Mouse (Mus musculus) embryonic facial prominence, embryonic 13.5 days (tissue): Measurements from ENCODE around the gene Vamp8. TPM values are rescaled to one million over a fixed set of nuclear protein-coding genes. Genes with fewer than 3 reads are reported as not detected.
A peak's percentile ranks its signal among the peaks of the same experiment; 100 is the strongest.

Experiments
- ATAC-seq: fragments of 200-750 bp; cut with Nextera tagmentation; 2 replicates; pipeline ENCODE4 v1.8.0; 2017; ENCODE audit warnings: low read depth; ENCODE audit not compliant: insufficient number of reproducible peaks, insufficient read depth, low FRiP score, low TSS enrichment
- H3K27ac ChIP-seq: fragments of 300-500 bp; sonication (generic); 2 replicates; pipeline ENCODE4 v1.5.1; 2015; ENCODE audit warnings: moderate library complexity, mild to moderate bottlenecking, inconsistent platforms
- H3K27me3 ChIP-seq: fragments of 300-500 bp; sonication (generic); 2 replicates; pipeline ENCODE4 v1.6.1; 2015; ENCODE audit warnings: mild to moderate bottlenecking, inconsistent platforms
- H3K36me3 ChIP-seq: fragments of 300-500 bp; sonication (generic); 2 replicates; pipeline ENCODE4 v1.6.1; 2015; ENCODE audit warnings: mild to moderate bottlenecking, inconsistent platforms
- H3K4me1 ChIP-seq: fragments of 300-500 bp; sonication (generic); 2 replicates; pipeline ENCODE4 v1.6.1; 2015; ENCODE audit warnings: inconsistent platforms
- H3K4me2 ChIP-seq: fragments of 300-500 bp; sonication (generic); 2 replicates; pipeline ENCODE4 v1.6.1; 2015; ENCODE audit warnings: moderate library complexity, mild to moderate bottlenecking, inconsistent platforms
- H3K4me3 ChIP-seq: fragments of 300-500 bp; sonication (generic); 2 replicates; pipeline ENCODE4 v1.5.1; 2015; ENCODE audit warnings: mild to moderate bottlenecking, inconsistent platforms
- H3K9ac ChIP-seq: fragments of 300-500 bp; sonication (generic); 2 replicates; pipeline ENCODE4 v1.6.1; 2015; ENCODE audit warnings: mild to moderate bottlenecking, inconsistent platforms
- H3K9me3 ChIP-seq: fragments of 300-500 bp; sonication (generic); 2 replicates; pipeline ENCODE4 v1.6.1; 2016; ENCODE audit warnings: inconsistent platforms
- WGBS: fragments of 180-500 bp; shearing (Covaris S2); methylation state at CpG from one replicate; pipeline ENCODE4 v1.1.7; 2015; ENCODE audit warnings: mixed read lengths; 5-methylcytosine and 5-hydroxymethylcytosine counted together
- polyA plus RNA-seq: library from polyadenylated mRNA; unstranded; fragments of >200 nt; fragmentation: Nextera tagmentation; extraction: Ambion mirVana; gene quantifications from 2 replicates; pipeline ENCODE4 v1.2.1, GENCODE M21; 2015

Gene Vamp8
- polyA plus RNA-seq, 1 experiment from 2014 or later: 135 TPM

- H3K9ac ChIP-seq: no peak overlapping the region
- 77% methylated on average over 10 of the region's 10 CpGs for WGBS
- H3K4me3 ChIP-seq: no peak overlapping the region
- H3K27ac ChIP-seq: no peak overlapping the region
- no peak for ATAC-seq
- no peaks in the 10 kb centered on the region for H3K27me3 ChIP-seq
- no peaks in the 10 kb centered on the region for H3K36me3 ChIP-seq
- H3K4me2 ChIP-seq: no peak overlapping the region
- no peaks in the 10 kb centered on the region for H3K9me3 ChIP-seq
- no peaks in the 10 kb centered on the region for H3K4me1 ChIP-seq
Observed at GRCm38 (mm10) chr6:72396837-72397251, 6.3 kb upstream of the Vamp8 start.

DNA sequence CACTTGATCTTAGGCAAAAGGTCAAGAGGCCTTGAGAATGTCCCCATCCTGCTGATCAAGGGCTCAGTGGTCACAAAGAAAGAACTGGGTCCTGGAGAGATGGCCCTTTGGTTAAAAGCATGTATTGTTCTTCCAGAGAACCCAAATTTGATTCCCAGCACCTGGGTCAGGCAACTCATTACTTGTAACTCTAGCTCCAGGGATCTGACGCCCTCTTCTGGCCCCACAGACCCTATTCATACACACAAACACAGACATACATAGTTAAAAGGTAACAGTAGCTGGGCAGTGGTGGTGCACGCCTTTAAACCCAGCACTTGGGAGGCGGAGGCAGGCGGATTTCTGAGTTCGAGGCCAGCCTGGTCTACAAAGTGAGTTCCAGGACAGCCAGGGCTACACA lies 1.8 kb upstream of the Vamp8 start:
- no peak for ATAC-seq
- Histone ChIP-seq H3K4me1 (peaks cover 27% of the 10 kb centered on the region), H3K9ac (no peak overlapping the region), H3K4me2 (no peak overlapping the region), H3K4me3 (no peak overlapping the region), H3K27me3 (no peaks in the 10 kb centered on the region), H3K9me3 (no peaks in the 10 kb centered on the region), H3K36me3 (0 out of 2 replicates have a peak, but pooled peaks cover 7% of the 10 kb centered on the region), H3K27ac (no peak overlapping the region)
- 90% methylated on average over 5 of the region's 5 CpGs for WGBS

- Histone ChIP-seq H3K27ac (peak overlapping the region; percentile 94), H3K9me3 (no peaks in the 10 kb centered on the region), H3K4me3 (peak overlapping the region; percentile 62), H3K4me2 (peak overlapping the region; percentile 77), H3K27me3 (no peaks in the 10 kb centered on the region), H3K9ac (peak overlapping the region; percentile 83), H3K4me1 (peaks cover 27% of the 10 kb centered on the region), H3K36me3 (peaks cover 13% of the 10 kb centered on the region)
- WGBS: 16% methylated on average over 12 of the region's 12 CpGs
- ATAC-seq: 0 out of 2 replicates have a peak, but pooled peaks have one; percentile 52
Observed at GRCm38 (mm10) chr6:72390795-72391521, 455 bp upstream of the Vamp8 start.

DNA sequence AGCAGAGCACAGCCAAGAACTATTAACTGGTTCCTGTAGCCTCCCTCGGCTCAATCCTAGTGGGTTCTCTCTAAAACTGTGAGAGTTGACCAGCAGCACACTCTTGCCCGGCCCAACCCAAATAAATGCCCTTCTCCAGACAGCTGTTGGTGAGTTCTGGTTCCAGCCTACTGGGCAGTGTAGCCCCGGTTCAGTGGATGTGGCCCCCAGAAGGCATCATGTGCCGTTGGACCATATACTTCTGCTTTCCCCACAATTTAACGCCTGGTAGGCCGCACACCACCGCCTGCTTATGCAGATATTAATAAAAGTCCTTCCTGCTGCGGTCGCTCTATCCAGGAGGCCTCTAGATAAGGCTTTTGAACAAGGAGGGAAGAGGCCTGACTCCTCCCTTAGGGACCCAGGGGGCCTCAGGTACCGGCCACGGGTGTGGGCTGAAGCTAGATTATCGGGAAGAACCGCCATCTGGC lies 997 bp downstream of the Vamp8 start:
- peak overlapping the region; percentile 94 for H3K27ac ChIP-seq
- peak overlapping the region; percentile 83 for H3K9ac ChIP-seq
- H3K4me3 ChIP-seq: peak overlapping the region; percentile 62
- ATAC-seq: no peak
- no peaks in the 10 kb centered on the region for H3K9me3 ChIP-seq
- peak overlapping the region; percentile 77 for H3K4me2 ChIP-seq
- H3K27me3 ChIP-seq: no peaks in the 10 kb centered on the region
- WGBS: 23% methylated on average over 13 of the region's 13 CpGs
- peaks cover 26% of the 10 kb centered on the region for H3K36me3 ChIP-seq
- peaks cover 27% of the 10 kb centered on the region for H3K4me1 ChIP-seq

GRCm38 (mm10) chr6:72388791-72389329 lies 1.6 kb downstream of the Vamp8 start:
- H3K36me3 ChIP-seq: peaks cover 31% of the 10 kb centered on the region
- no peaks in the 10 kb centered on the region for H3K9me3 ChIP-seq
- no peak for ATAC-seq
- peak overlapping the region; percentile 62 for H3K4me3 ChIP-seq
- H3K4me1 ChIP-seq: peaks cover 27% of the 10 kb centered on the region
- 81% methylated on average over 6 of the region's 6 CpGs for WGBS
- H3K27ac ChIP-seq: peak overlapping the region; percentile 94; the same call in 1 of the 2 replicates
- peak overlapping the region; percentile 83; the same call in 1 of the 2 replicates for H3K9ac ChIP-seq
- peak overlapping the region; percentile 77 for H3K4me2 ChIP-seq
- no peaks in the 10 kb centered on the region for H3K27me3 ChIP-seq

DNA sequence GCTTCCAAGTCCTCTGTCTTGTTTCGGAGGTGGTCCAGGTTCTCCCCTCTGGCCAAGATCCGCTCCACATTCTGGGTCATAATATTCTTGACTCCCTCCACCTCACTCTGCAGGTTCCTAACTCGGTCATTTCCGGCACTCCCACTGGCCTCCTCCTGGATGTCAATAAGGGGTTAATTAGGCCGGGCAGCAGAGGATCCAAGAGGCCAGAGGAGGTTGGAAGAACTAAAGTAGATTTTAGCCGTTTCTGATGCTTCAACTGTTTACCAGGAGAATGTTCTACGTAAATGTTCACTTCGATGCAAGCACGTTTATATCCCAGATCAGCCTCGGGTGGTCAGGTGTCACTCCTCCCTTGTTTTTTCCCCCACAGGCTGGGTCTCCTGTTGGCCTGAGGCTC lies 2.2 kb downstream of the Vamp8 start:
- WGBS: 63% methylated on average over 10 of the region's 10 CpGs
- ATAC-seq: no peak
- no peak overlapping the region for H3K27ac ChIP-seq

DNA sequence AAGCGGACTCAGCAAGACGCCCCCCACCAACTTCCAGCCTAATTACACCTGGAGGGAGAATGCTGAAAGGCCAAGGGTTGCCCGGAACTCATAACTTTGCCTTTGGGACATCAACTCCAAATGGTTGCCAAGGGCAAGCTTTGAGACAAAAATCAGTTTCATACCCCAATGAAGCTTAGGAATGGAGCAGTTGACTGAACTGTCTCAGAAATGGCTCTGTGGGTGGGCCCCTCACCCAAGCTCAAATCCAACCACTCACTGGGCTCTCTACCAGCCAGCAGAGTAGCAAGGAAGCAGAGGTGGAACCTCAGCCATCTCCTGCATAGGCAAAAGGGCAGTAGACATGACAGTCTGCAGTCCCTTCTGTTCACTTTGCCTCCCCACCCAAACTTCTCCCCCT lies 2.7 kb downstream of the Vamp8 start:
- no peak for ATAC-seq
- Histone ChIP-seq H3K9ac (no peak overlapping the region), H3K36me3 (peaks cover 31% of the 10 kb centered on the region), H3K4me1 (peaks cover 27% of the 10 kb centered on the region), H3K9me3 (no peaks in the 10 kb centered on the region), H3K4me3 (no peak overlapping the region), H3K27ac (no peak overlapping the region), H3K27me3 (no peaks in the 10 kb centered on the region), H3K4me2 (no peak overlapping the region)
- 62% methylated on average over 3 of the region's 3 CpGs for WGBS

More for the DNA sequence above, 2.2 kb downstream of the Vamp8 start:
- H3K4me1 ChIP-seq: peaks cover 27% of the 10 kb centered on the region
- no peaks in the 10 kb centered on the region for H3K27me3 ChIP-seq
- no peaks in the 10 kb centered on the region for H3K9me3 ChIP-seq
- no peak overlapping the region for H3K9ac ChIP-seq
- H3K36me3 ChIP-seq: peaks cover 31% of the 10 kb centered on the region
- no peak overlapping the region for H3K4me3 ChIP-seq
- no peak overlapping the region for H3K4me2 ChIP-seq

DNA sequence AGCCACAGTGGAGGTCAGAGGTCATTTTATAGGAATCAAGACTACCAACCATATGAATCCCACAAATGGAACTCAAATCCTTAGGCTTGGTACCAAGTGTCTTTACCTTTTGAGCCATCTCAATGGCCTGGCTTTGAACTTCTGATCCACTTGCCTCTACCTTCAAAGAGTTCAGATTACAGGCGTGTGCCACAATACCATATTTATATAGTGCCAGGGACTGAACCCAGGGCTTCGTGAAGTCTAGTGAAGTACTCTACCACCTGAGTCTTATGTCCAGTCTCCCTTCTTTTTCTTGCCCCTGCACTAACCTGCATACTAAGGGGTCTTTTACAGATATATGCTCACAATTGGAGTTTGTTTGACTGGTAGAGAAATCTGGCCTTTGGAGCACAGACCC lies 3.9 kb downstream of the Vamp8 start:
- Histone ChIP-seq H3K4me3 (no peak overlapping the region), H3K9me3 (no peaks in the 10 kb centered on the region), H3K9ac (no peak overlapping the region), H3K4me1 (peaks cover 27% of the 10 kb centered on the region), H3K27ac (no peak overlapping the region), H3K27me3 (no peaks in the 10 kb centered on the region), H3K4me2 (no peak overlapping the region), H3K36me3 (peaks cover 31% of the 10 kb centered on the region)
- no peak for ATAC-seq
- 89% methylated on average over 2 of the region's 2 CpGs for WGBS

GRCm38 (mm10) chr6:72385258-72385657 lies 5.2 kb downstream of the Vamp8 start:
- no peak overlapping the region for H3K4me3 ChIP-seq
- peaks cover 31% of the 10 kb centered on the region for H3K36me3 ChIP-seq
- H3K27me3 ChIP-seq: no peaks in the 10 kb centered on the region; the same call in 1 of the 2 replicates
- H3K27ac ChIP-seq: no peak overlapping the region
- no peak overlapping the region for H3K9ac ChIP-seq
- peaks cover 24% of the 10 kb centered on the region for H3K4me1 ChIP-seq
- no peak overlapping the region for H3K4me2 ChIP-seq
- ATAC-seq: no peak
- WGBS: 92% methylated on average over 4 of the region's 4 CpGs
- H3K9me3 ChIP-seq: no peaks in the 10 kb centered on the region

GRCm38 (mm10) chr6:72383952-72384351 lies 6.6 kb downstream of the Vamp8 start:
- peaks cover 6% of the 10 kb centered on the region for H3K27me3 ChIP-seq
- no peaks in the 10 kb centered on the region for H3K9me3 ChIP-seq
- 94% methylated on average over 7 of the region's 7 CpGs for WGBS
- H3K4me3 ChIP-seq: no peak overlapping the region
- peaks cover 25% of the 10 kb centered on the region for H3K4me1 ChIP-seq
- H3K27ac ChIP-seq: no peak overlapping the region
- H3K9ac ChIP-seq: no peak overlapping the region
- peaks cover 31% of the 10 kb centered on the region for H3K36me3 ChIP-seq
- ATAC-seq: no peak
- H3K4me2 ChIP-seq: no peak overlapping the region

GRCm38 (mm10) chr6:72383142-72383820 lies 7.2 kb downstream of the Vamp8 start:
- Histone ChIP-seq H3K36me3 (peaks cover 31% of the 10 kb centered on the region), H3K27me3 (peaks cover 6% of the 10 kb centered on the region), H3K4me2 (no peak overlapping the region), H3K9me3 (no peaks in the 10 kb centered on the region), H3K4me1 (peaks cover 18% of the 10 kb centered on the region), H3K27ac (no peak overlapping the region), H3K9ac (no peak overlapping the region), H3K4me3 (no peak overlapping the region)
- no peak for ATAC-seq
- 86% methylated on average over 6 of the region's 6 CpGs for WGBS
